ENCODE assay signal across 22 mouse cellular contexts in genomic region chr3:49887359-49887758, GRCm38 (mm10).
A peak's percentile ranks its signal among the peaks of the same experiment; 100 is the strongest.
DNase-seq lines count a peak whose midpoint lies in the region; ATAC-seq lines count a peak whose summit lies in the region.
"Had no signal": no experiment of that assay in that cellular context is flagged by ENCODE, and none has a peak within 500 bp of the region (broad histone marks: within the 10 kb centered on the region; RNA-seq: fewer than 3 reads in every experiment).

No protein-coding gene starts in this region.

- intact Hi-C loops in heart, postnatal 10 days (cut with DNase I), result no loop called here

- 70% methylated on average over 2 of the region's 2 CpGs for WGBS in forebrain, embryonic 10.5 days
- WGBS in forebrain, embryonic 14.5 days, result 53% methylated on average over 2 of the region's 2 CpGs

- H3K27me3 ChIP-seq in forebrain, embryonic 10.5 days (ENCODE audit: poor library complexity, severe bottlenecking), result no peaks in the 10 kb centered on the region
- no peaks in the 10 kb centered on the region for H3K27me3 ChIP-seq in forebrain, embryonic 14.5 days (replicated peaks; ENCODE audit: control insufficient read depth, insufficient read depth, low read length)
- H3K27me3 ChIP-seq: heart, embryonic 13.5 days; intestine, embryonic 15.5 days; limb, embryonic 15.5 days; neural tube, embryonic 12.5 days; Patski had no signal

- H3K4me3 ChIP-seq in forebrain, embryonic 10.5 days, result no peak overlapping the region
- no peak overlapping the region for H3K4me3 ChIP-seq in forebrain, embryonic 14.5 days (ENCODE audit: low read depth, low read length)
- H3K4me3 ChIP-seq: heart, embryonic 13.5 days; intestine, embryonic 15.5 days; limb, embryonic 15.5 days; neural tube, embryonic 12.5 days had no signal

- no peaks in the 10 kb centered on the region for H3K9me3 ChIP-seq in forebrain, embryonic 10.5 days
- no peaks in the 10 kb centered on the region for H3K9me3 ChIP-seq in forebrain, embryonic 14.5 days (replicated peaks; ENCODE audit: control insufficient read depth, low read length)
- H3K9me3 ChIP-seq: heart, embryonic 13.5 days; intestine, embryonic 15.5 days; limb, embryonic 15.5 days; neural tube, embryonic 12.5 days had no signal

- H3K9ac ChIP-seq in forebrain, embryonic 14.5 days (ENCODE audit: low read length), result no peak overlapping the region
- H3K9ac ChIP-seq: forebrain, postnatal 0 days; heart, embryonic 13.5 days; intestine, embryonic 15.5 days; limb, embryonic 15.5 days; neural tube, embryonic 12.5 days had no signal

- no peak for DNase-seq in forebrain, embryonic 10.5 days (ENCODE audit: extremely low spot score, low spot score)
- DNase-seq in forebrain, embryonic 14.5 days (ENCODE audit: low spot score), result no peak
- peak; percentile 13 to 19 for DNase-seq in heart, postnatal 10 days
- DNase-seq in heart, postnatal 4 days, result no peak
- DNase-seq in retina, postnatal 1 day, result peak; percentile 25
- no peak for DNase-seq in retina, embryonic 14.5 days (ENCODE audit: low spot score)
- DNase-seq in skeletal muscle tissue, adult 2 months (ENCODE audit: low read depth, low spot score), result peak; percentile 72
- no peak for DNase-seq in cerebellum, adult 11 months
- DNase-seq: adrenal gland, postnatal 10 days; cerebellum, adult 11-12 months; cerebellum, postnatal 14 days; forebrain, postnatal 0 days; heart, postnatal 36 days; kidney, postnatal 36 days; lung, postnatal 10 days; thymus, adult 18-20 months; thymus, postnatal 4 days had no signal

- 0 out of 2 replicates have a peak overlapping the region, but pooled peaks have one; percentile 25 for H3K27ac ChIP-seq in forebrain, embryonic 10.5 days
- no peak overlapping the region for H3K27ac ChIP-seq in forebrain, embryonic 14.5 days (ENCODE audit: low read depth, low read length)
- H3K27ac ChIP-seq: heart, embryonic 13.5 days; intestine, embryonic 15.5 days; limb, embryonic 15.5 days; neural tube, embryonic 12.5 days had no signal

- H3K4me2 ChIP-seq in forebrain, embryonic 14.5 days (ENCODE audit: low read length), result no peak overlapping the region
- H3K4me2 ChIP-seq: heart, embryonic 13.5 days; intestine, embryonic 15.5 days; limb, embryonic 15.5 days; neural tube, embryonic 12.5 days had no signal

- no peaks in the 10 kb centered on the region for H3K36me3 ChIP-seq in forebrain, embryonic 10.5 days (replicated peaks)
- H3K36me3 ChIP-seq in forebrain, embryonic 14.5 days (ENCODE audit: control insufficient read depth, insufficient read depth, low read length), result no peaks in the 10 kb centered on the region
- H3K36me3 ChIP-seq: heart, embryonic 13.5 days; intestine, embryonic 15.5 days; limb, embryonic 15.5 days; neural tube, embryonic 12.5 days had no signal

- no peak for ATAC-seq in forebrain, embryonic 14.5 days
- ATAC-seq: forebrain, postnatal 0 days; intestine, embryonic 15.5 days; Patski had no signal

- H3K4me1 ChIP-seq in forebrain, embryonic 10.5 days, result peaks cover 16% of the 10 kb centered on the region
- no peaks in the 10 kb centered on the region for H3K4me1 ChIP-seq in forebrain, embryonic 14.5 days (ENCODE audit: control insufficient read depth, insufficient read depth, low read length)
- H3K4me1 ChIP-seq: intestine, embryonic 15.5 days had no signal

Comparison
In these comparisons a context has a peak if more than half of its experiments do, and no peak if none do; other contexts are left out.
1. DNase-seq: peak in heart, postnatal 10 days (2 of 2), retina, postnatal 1 day (single experiment) and skeletal muscle tissue, adult 2 months (single experiment); none in forebrain, embryonic 10.5 days (single experiment), forebrain, embryonic 14.5 days (single experiment), heart, postnatal 4 days (single experiment), retina, embryonic 14.5 days (single experiment) and cerebellum, adult 11 months (single experiment).